Mouse (Mus musculus) CH12.LX (cell line): ENCODE results near the gene Nradd.

Experiments
- BHLHE40 ChIP-seq: IDR thresholded peaks from 2 replicates; pipeline ENCODE4 v1.6.1; 2011; ENCODE audit warnings: mild to moderate bottlenecking, low read depth, low read length, improper control_type of control experiment
- CTCF ChIP-seq, 2 experiments: IDR thresholded peaks in 1 of 2; conservative IDR thresholded peaks in 1 of 2; 2 replicates each; pipeline ENCODE4 v1.5.1; 2011 to 2012; ENCODE audit warnings: low read depth in 2 of 2, low read length in 2 of 2, improper control_type of control experiment in 1 of 2, inconsistent platforms in 1 of 2, mild to moderate bottlenecking in 1 of 2, moderate library complexity in 1 of 2
- MAX ChIP-seq: IDR thresholded peaks from 2 replicates; pipeline ENCODE4 v1.6.1; 2011; ENCODE audit warnings: low read length, improper control_type of control experiment
- MEF2A ChIP-seq: IDR thresholded peaks from 2 replicates; pipeline ENCODE4 v1.6.1; 2014; ENCODE audit warnings: low read depth, mild to moderate bottlenecking, inconsistent platforms, low read length, improper control_type of control experiment, borderline replicate concordance
- TCF12 ChIP-seq: IDR thresholded peaks from 2 replicates; pipeline ENCODE4 v1.6.1; 2014; ENCODE audit warnings: low read depth, mild to moderate bottlenecking, inconsistent platforms, low read length, improper control_type of control experiment

DNA sequence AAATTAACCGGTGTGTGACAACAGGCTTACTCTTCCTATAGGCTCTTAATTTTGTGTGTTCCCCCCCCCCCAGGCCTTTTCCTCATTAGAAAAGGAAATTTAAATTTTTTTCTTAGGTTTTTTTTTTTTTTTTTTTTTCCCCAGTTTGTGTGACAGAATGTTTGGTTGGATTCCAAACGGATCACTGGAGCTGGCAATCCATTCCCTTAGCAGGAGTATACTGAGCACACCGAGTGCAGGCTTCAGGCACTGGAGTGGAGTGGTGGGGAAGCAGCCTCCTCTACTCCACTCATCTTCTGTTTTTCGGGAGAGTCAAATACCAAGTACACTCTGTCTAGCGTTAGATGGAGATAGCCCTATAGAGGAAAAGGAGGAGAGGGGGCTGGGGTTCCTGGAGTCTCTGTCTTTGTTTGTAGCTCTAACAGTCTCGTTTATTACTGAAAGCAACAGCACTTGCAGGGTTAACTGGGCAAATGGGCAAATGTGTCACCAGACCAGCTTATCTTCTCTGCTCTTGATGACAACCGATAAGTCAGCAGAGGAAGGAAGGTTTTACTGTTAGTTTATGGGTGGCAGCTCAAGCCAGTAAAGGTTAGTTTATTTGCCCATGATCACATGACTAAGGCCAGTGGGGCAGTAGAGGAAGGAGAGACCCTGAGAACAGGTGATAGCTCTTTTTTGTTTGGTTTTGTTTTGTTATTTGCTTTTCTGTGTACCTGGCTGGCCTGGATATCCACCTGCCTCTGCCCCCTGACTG lies 36.8 kb upstream of the Nradd start:
- no peak for TF ChIP-seq MEF2A
- TF ChIP-seq BHLHE40, result no peak
- no peak for TF ChIP-seq CTCF (conservative IDR thresholded peaks at IDR 0.05 in 1 of 2, IDR thresholded peaks at IDR 0.05 in 1 of 2; ENCODE audit: low read depth in 2 of 2, low read length in 2 of 2)
- TF ChIP-seq TCF12, result no peak
- TF ChIP-seq MAX, result no peak
